ENCODE assay signal across 8 mouse cellular contexts in the genomic region with DNA sequence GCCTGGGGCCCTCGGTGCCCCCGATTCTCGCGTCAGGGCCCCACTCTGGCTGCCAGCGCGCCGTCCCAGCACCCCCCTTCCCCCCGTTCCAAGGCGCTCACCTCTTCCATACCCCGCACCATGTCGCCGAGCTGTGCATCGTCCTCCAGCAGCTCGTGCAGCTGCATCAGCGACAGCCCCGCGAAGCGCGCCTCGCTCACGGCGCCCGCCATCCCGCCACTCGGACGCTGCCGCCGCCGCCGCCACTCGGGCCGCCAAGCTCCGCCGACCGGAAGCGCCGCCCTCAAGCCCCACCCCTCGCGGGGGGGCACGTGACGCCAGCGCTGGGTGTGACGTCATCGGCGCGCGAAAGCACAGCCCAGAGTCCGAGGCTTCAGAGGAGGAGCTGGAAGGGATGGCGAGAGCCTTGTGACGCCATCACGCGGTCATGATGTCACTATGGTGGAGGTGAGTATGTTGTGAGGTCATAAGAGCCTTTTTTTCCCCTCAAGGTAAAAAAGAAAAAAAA. TPM values are rescaled to one million over a fixed set of nuclear protein-coding genes. Genes with fewer than 3 reads are reported as not detected.
DNase-seq lines count a peak whose midpoint lies in the region; ATAC-seq and TF ChIP-seq lines count a peak whose summit lies in the region.

A gene (minus strand): TSS at position 270 of the 508 bp plus-strand sequence.

- H3K4me1 ChIP-seq in embryonic facial prominence, embryonic 11.5 days (ENCODE audit: control insufficient read depth, insufficient read depth, low read length): no peaks in the 10 kb centered on the region; the same call in 1 of the 2 replicates
- H3K4me1 ChIP-seq in intestine, postnatal 0 days (replicated peaks; ENCODE audit: control insufficient read depth, insufficient read depth, low read length): peaks cover 5% of the 10 kb centered on the region; the same call in 1 of the 2 replicates
- H3K4me1 ChIP-seq in midbrain, embryonic 10.5 days: peaks cover 60% of the 10 kb centered on the region

- H3K4me2 ChIP-seq in embryonic facial prominence, embryonic 11.5 days (ENCODE audit: low read depth, low read length): peak within 1 kb of the TSS; percentile 88
- H3K4me2 ChIP-seq in intestine, postnatal 0 days (replicated peaks; ENCODE audit: low read depth): peak within 1 kb of the TSS; percentile 89

- H3K9ac ChIP-seq in embryonic facial prominence, embryonic 11.5 days (replicated peaks; ENCODE audit: low read length): peak within 1 kb of the TSS; percentile 96
- H3K9ac ChIP-seq in intestine, postnatal 0 days (ENCODE audit: low read depth, low read length): peak within 1 kb of the TSS; percentile 86

- H3K9me3 ChIP-seq in embryonic facial prominence, embryonic 11.5 days (replicated peaks; ENCODE audit: control insufficient read depth, low read length): no peaks in the 10 kb centered on the region
- no peaks in the 10 kb centered on the region for H3K9me3 ChIP-seq in intestine, postnatal 0 days (ENCODE audit: control insufficient read depth)
- no peaks in the 10 kb centered on the region for H3K9me3 ChIP-seq in midbrain, embryonic 10.5 days (replicated peaks)

- H3K27ac ChIP-seq in embryonic facial prominence, embryonic 11.5 days (replicated peaks; ENCODE audit: low read depth, low read length): peak within 1 kb of the TSS; percentile 65
- peak within 1 kb of the TSS; percentile 88 for H3K27ac ChIP-seq in intestine, postnatal 0 days (ENCODE audit: low read depth, low read length)
- H3K27ac ChIP-seq in midbrain, embryonic 10.5 days (replicated peaks): peak within 1 kb of the TSS; percentile 96

- peak; percentile 94 for DNase-seq in adrenal gland, postnatal 25 days
- peak; percentile 94 for DNase-seq in embryonic facial prominence, embryonic 11.5 days (ENCODE audit: low spot score)
- peak; percentile 87 to 92 for DNase-seq in left cerebral cortex, postnatal 36 days (ENCODE audit: low spot score in 2 of 2)
- peak; percentile 92 for DNase-seq in midbrain, embryonic 10.5 days (ENCODE audit: low spot score)
- peak; percentile 84 to 86 for DNase-seq in right cerebral cortex, postnatal 36 days (ENCODE audit: low spot score in 2 of 2)
- peak; percentile 87 for DNase-seq in yolk sac, embryonic 10.5 days (ENCODE audit: low spot score)

- peak within 1 kb of the TSS; percentile 84 for H3K4me3 ChIP-seq in embryonic facial prominence, embryonic 11.5 days (ENCODE audit: low read depth, low read length)
- peak within 1 kb of the TSS; percentile 93 for H3K4me3 ChIP-seq in intestine, postnatal 0 days (ENCODE audit: low read depth, low read length)
- peak within 1 kb of the TSS; percentile 92 for H3K4me3 ChIP-seq in midbrain, embryonic 10.5 days

- ATAC-seq in embryonic facial prominence, embryonic 11.5 days (replicated peaks; ENCODE audit: insufficient number of reproducible peaks, low FRiP score, low TSS enrichment, low read depth): peak; percentile 75
- peak; percentile 65 for ATAC-seq in granulocyte monocyte progenitor cell, adult 5-6 weeks (replicated peaks; ENCODE audit: poor library complexity, severe bottlenecking)
- peak; percentile 85 for ATAC-seq in intestine, postnatal 0 days

- WGBS in embryonic facial prominence, embryonic 11.5 days: under 1% methylated on average over 52 of the region's 52 CpGs
- WGBS in intestine, postnatal 0 days: under 1% methylated on average over 52 of the region's 52 CpGs
- under 1% methylated on average over 52 of the region's 52 CpGs for WGBS in midbrain, embryonic 10.5 days

- intact Hi-C loops in left cerebral cortex, postnatal 36 days (cut with DNase I): no loop called here

- no peak for TF ChIP-seq CTCF in intestine, postnatal 0 days (IDR thresholded peaks at IDR 0.05; ENCODE audit: low read depth)

- H3K36me3 ChIP-seq in embryonic facial prominence, embryonic 11.5 days (replicated peaks; ENCODE audit: control insufficient read depth, insufficient read depth, low read depth, low read length): no peaks in the 10 kb centered on the region; the same call in 1 of the 2 replicates
- H3K36me3 ChIP-seq in intestine, postnatal 0 days (ENCODE audit: control insufficient read depth, insufficient read depth): no peaks in the 10 kb centered on the region
- peaks cover 23% of the 10 kb centered on the region for H3K36me3 ChIP-seq in midbrain, embryonic 10.5 days

- no peaks in the 10 kb centered on the region for H3K27me3 ChIP-seq in embryonic facial prominence, embryonic 11.5 days (ENCODE audit: control insufficient read depth, insufficient read depth, low read length)
- no peaks in the 10 kb centered on the region for H3K27me3 ChIP-seq in intestine, postnatal 0 days (replicated peaks; ENCODE audit: control insufficient read depth, insufficient read depth, low read length)
- H3K27me3 ChIP-seq in midbrain, embryonic 10.5 days (ENCODE audit: low read depth, poor library complexity, severe bottlenecking): no peaks in the 10 kb centered on the region; the same call in 1 of the 2 replicates

RNA-seq across cellular contexts. Expression of the gene that starts here (rescaled TPM):
- 75.2 and 101 TPM in 2 replicates for total RNA-seq in adrenal gland, postnatal 25 days (2021)
- 29.2 and 31.3 TPM in 2 replicates for polyA plus RNA-seq in embryonic facial prominence, embryonic 11.5 days (2014; fragmentation: Nextera tagmentation; extraction: Ambion mirVana)
- 7.6 and 11.1 TPM in 2 replicates for total RNA-seq in granulocyte monocyte progenitor cell, adult 5-6 weeks (2014; fragmentation: Nextera tagmentation)
- 9.5 and 11.6 TPM in 2 replicates for total RNA-seq in granulocyte monocyte progenitor cell, adult 5-6 weeks (2017)
- polyA plus RNA-seq in intestine, postnatal 0 days (2015; fragmentation: Nextera tagmentation; extraction: Ambion mirVana): 16.7 and 17.8 TPM in 2 replicates
- total RNA-seq in left cerebral cortex, postnatal 36 days (2021): 10 to 100 TPM; 45.8 to 51.0 TPM
- 58.1 and 69.2 TPM in 2 replicates for polyA plus RNA-seq in midbrain, embryonic 10.5 days (2016; fragmentation: Nextera tagmentation; extraction: Ambion mirVana)

Comparison
In these comparisons a context has a peak if more than half of its experiments do, and no peak if none do; other contexts are left out.
1. Peak in every context shown above with its lines: DNase-seq, ATAC-seq, H3K4me3 ChIP-seq and H3K27ac ChIP-seq.